Mouse (Mus musculus) gastrocnemius, postnatal 36 days (tissue): Measurements from ENCODE around the gene Exoc3l. TPM values are rescaled to one million over a fixed set of nuclear protein-coding genes. Genes with fewer than 3 reads are reported as not detected.

Experiments
- DNase-seq, 2 experiments: peaks; one replicate each; pipeline ENCODE4 v3.0.0; 2022
- intact Hi-C: fragments of 180-260 bp; cut with DNase I; formaldehyde crosslinking; loops from one replicate; pipeline ENCODE4 v1.15.1; 2025
- microRNA-seq, 2 experiments: library from miRNA; unstranded; fragments of <30 nt; microRNA quantifications; one replicate each; pipeline ENCODE4 v1.2.0; 2021
- total RNA-seq, 2 experiments: library from RNA; stranded (reverse); gene quantifications; 2 replicates each; pipeline ENCODE4 v1.2.3; 2021

The Exoc3l gene
- total RNA-seq, 2 experiments from 2014 or later = 1.5 to 2.6 TPM

DNA sequence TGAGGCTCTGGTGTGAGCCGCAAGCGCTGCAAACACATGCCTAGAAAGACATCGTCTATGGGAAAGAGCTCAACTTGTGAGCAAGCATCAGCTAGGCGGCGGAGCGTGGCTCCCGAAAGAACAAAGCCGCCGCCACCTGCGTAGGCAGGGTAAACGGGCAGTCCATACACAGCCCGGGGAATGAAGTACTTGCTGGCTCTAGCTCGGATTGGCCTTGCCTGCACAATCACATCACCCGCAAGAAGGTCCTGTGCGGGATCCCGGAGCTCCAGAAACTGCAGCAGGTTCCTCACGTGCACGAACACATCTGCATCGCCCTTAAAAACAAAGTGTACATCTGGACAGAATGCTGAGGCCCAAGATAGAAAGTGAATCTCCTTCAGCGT, 42.1 kb downstream of the Exoc3l start:
- DNase-seq = no peak
- intact Hi-C loops = loop anchor here (5.0 kb wide), 1 partner anchor 34 kb away; the partner anchor contains the start of gene 4931428F04Rik

GRCm38 (mm10) chr8:105252680-105253537, 43.0 kb downstream of the Exoc3l start:
- DNase-seq = no peak
- intact Hi-C loops = loop anchor here (5.0 kb wide), 1 partner anchor 34 kb away; the partner anchor contains the start of gene 4931428F04Rik

GRCm38 (mm10) chr8:105251954-105252353, 43.9 kb downstream of the Exoc3l start:
- intact Hi-C loops = loop anchor here (5.0 kb wide), 1 partner anchor 35 kb away; the partner anchor contains the start of gene 4931428F04Rik
- DNase-seq = no peak

DNA sequence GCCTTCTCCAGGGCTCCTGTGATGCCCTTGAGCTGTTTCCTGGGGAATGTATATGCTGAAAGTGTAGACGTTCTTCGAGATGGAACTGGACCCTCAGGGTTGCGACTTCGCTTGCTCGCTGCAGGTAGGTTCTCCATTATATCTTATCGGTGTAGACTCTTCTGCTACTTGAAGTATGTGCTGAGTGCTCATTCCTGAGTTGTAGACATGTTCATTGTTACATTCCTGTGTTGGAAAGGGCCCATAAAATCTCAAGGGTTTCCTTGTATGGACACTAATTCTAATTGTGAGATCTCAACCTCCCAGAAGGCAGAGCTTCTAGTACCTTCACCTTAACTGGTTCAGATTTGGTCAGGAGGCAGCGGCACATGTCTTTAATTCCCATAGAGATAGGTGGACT, 54.9 kb downstream of the Exoc3l start:
- DNase-seq = no peak
- intact Hi-C loops = no loop called here

Small RNA genes within 50 kb of the gene (microRNA-seq; reads per million reads assigned to microRNA genes)
- 0 reads per million in 2 experiments for gene Gm27320
- 552 to 945 reads per million in 2 experiments for gene Mir328

Other genes starting within 250 kb of the Exoc3l start
- under 1 TPM in 1 of 2 experiments, not detected in 1; 0.38 TPM for gene Ces3a, start 247.5 kb downstream of the Exoc3l start, total RNA-seq
- not detected for gene Ces3b, start 212.3 kb downstream of the Exoc3l start, total RNA-seq
- not detected for gene Ces4a, start 164.3 kb downstream of the Exoc3l start, total RNA-seq
- 10 to 100 TPM; 45.0 to 53.4 TPM for gene Cbfb, start 125.4 kb downstream of the Exoc3l start, total RNA-seq
- 10 to 100 TPM; 19.6 to 22.1 TPM for gene D230025D16Rik, start 71.0 kb downstream of the Exoc3l start, total RNA-seq
- gene B3gnt9, start 40.9 kb downstream of the Exoc3l start, total RNA-seq = 1 to 10 TPM; 2.0 to 2.2 TPM
- 1 to 10 TPM; 2.8 to 3.7 TPM for gene Tradd, start 31.5 kb downstream of the Exoc3l start, total RNA-seq
- 1 to 10 TPM in 1 of 2 experiments, under 1 TPM in 1; 0.87 to 1.3 TPM for gene Fbxl8, start 31.5 kb downstream of the Exoc3l start, total RNA-seq
- 1 to 10 TPM; 4.6 to 5.6 TPM for gene Hsf4, start 26.3 kb downstream of the Exoc3l start, total RNA-seq
- gene Nol3, start 20.0 kb downstream of the Exoc3l start, total RNA-seq = 10 to 100 TPM; 23.9 to 26.0 TPM
- under 1 TPM; 0.35 to 0.82 TPM for gene 4931428F04Rik, start 6.2 kb downstream of the Exoc3l start, total RNA-seq
- 10 to 100 TPM; 21.1 to 25.2 TPM for gene E2f4, start 1.6 kb upstream of the Exoc3l start, total RNA-seq
- gene Elmo3, start 9.5 kb upstream of the Exoc3l start, total RNA-seq = under 1 TPM; 0.66 to 0.94 TPM
- 1 to 10 TPM in 1 of 2 experiments, under 1 TPM in 1; 0.99 to 1.1 TPM for gene Lrrc29, start 30.2 kb upstream of the Exoc3l start, total RNA-seq
- 10 to 100 TPM; 18.5 to 20.1 TPM for gene Tmem208, start 30.3 kb upstream of the Exoc3l start, total RNA-seq
- gene Fhod1, start 51.9 kb upstream of the Exoc3l start, total RNA-seq = 10 to 100 TPM; 22.0 to 32.0 TPM
- under 1 TPM; 0.59 to 0.91 TPM for gene Slc9a5, start 52.7 kb upstream of the Exoc3l start, total RNA-seq
- gene Plekhg4, start 77.2 kb upstream of the Exoc3l start, total RNA-seq = under 1 TPM in 1 of 2 experiments, not detected in 1; 0.07 TPM
- gene Kctd19, start 117.4 kb upstream of the Exoc3l start, total RNA-seq = not detected
- gene Lrrc36, start 117.5 kb upstream of the Exoc3l start, total RNA-seq = under 1 TPM; 0.54 to 0.71 TPM
- 10 to 100 TPM; 54.1 to 54.9 TPM for gene Tppp3, start 175.4 kb upstream of the Exoc3l start, total RNA-seq
- 1 to 10 TPM; 8.1 to 8.3 TPM for gene Zdhhc1, start 200.8 kb upstream of the Exoc3l start, total RNA-seq
- gene Hsd11b2, start 222.7 kb upstream of the Exoc3l start, total RNA-seq = under 1 TPM in 1 of 2 experiments, not detected in 1; 0.22 TPM